Mouse (Mus musculus) spleen, adult 2 months (tissue): Measurements from ENCODE around the gene Myl10. TPM values are rescaled to one million over a fixed set of nuclear protein-coding genes. Genes with fewer than 3 reads are reported as not detected.

Source experiments
- DNase-seq, 2 experiments: peaks; one replicate each; pipeline versions ENCODE4 v3.0.0 to v3.0.0-alpha.2; 2012 to 2021; ENCODE audit warnings: low spot score in 2 of 2, low read depth in 1 of 2
- H3K27ac ChIP-seq: fragments of 200-500 bp; 2 replicates; pipeline ENCODE4 v1.5.1; 2012; ENCODE audit warnings: low read length, inconsistent platforms; ENCODE audit not compliant: insufficient read depth
- H3K27me3 ChIP-seq: fragments of 200-500 bp; 2 replicates; pipeline ENCODE4 v1.6.1; 2012; ENCODE audit warnings: mild to moderate bottlenecking, moderate library complexity, low read length, inconsistent platforms; ENCODE audit not compliant: control insufficient read depth, insufficient read depth
- H3K36me3 ChIP-seq: fragments of 200-500 bp; 2 replicates; pipeline ENCODE4 v1.6.1; 2012; ENCODE audit warnings: mild to moderate bottlenecking, low read length, inconsistent platforms; ENCODE audit not compliant: control insufficient read depth, insufficient read depth
- H3K4me1 ChIP-seq: fragments of 200-500 bp; 2 replicates; pipeline ENCODE4 v1.6.1; 2011; ENCODE audit warnings: inconsistent platforms; ENCODE audit not compliant: control insufficient read depth, insufficient read depth, insufficient read length
- H3K4me3 ChIP-seq: fragments of 200-500 bp; 2 replicates; pipeline ENCODE4 v1.5.1; 2011; ENCODE audit warnings: mild to moderate bottlenecking, inconsistent platforms; ENCODE audit not compliant: insufficient read depth, insufficient read length; ENCODE audit errors: extremely low read depth
- CTCF ChIP-seq: fragments of 200-500 bp; IDR thresholded peaks from 2 replicates; pipeline ENCODE4 v1.5.1; 2011; ENCODE audit warnings: mild to moderate bottlenecking, inconsistent platforms; ENCODE audit not compliant: insufficient read depth, insufficient read length, insufficient replicate concordance; ENCODE audit errors: extremely low read depth
- POLR2A ChIP-seq: fragments of 200-500 bp; IDR thresholded peaks from 2 replicates; pipeline ENCODE4 v1.6.1; 2011; ENCODE audit warnings: low read depth, low read length, inconsistent platforms
- WGBS: fragments of 180-500 bp; shearing (Covaris S2); methylation state at CpG from one replicate; pipeline ENCODE4 v1.1.7; 2018; 5-methylcytosine and 5-hydroxymethylcytosine counted together
- polyA plus RNA-seq: library from polyadenylated mRNA; depleted of rRNA; stranded (reverse); fragments of >200 nt; gene quantifications from 2 replicates; pipeline ENCODE4 v1.2.3, GENCODE M21; 2012; rRNA removed

The Myl10 gene
- polyA plus RNA-seq, 1 experiment = not detected

- H3K4me3 ChIP-seq = no peak overlapping the region
- no peaks in the 10 kb centered on the region for H3K27me3 ChIP-seq
- 75% methylated on average over 9 of the region's 9 CpGs for WGBS
- H3K36me3 ChIP-seq = no peaks in the 10 kb centered on the region
- no peak overlapping the region for H3K27ac ChIP-seq
- TF ChIP-seq POLR2A (no peak), CTCF (no peak)
- no peak for DNase-seq
- H3K4me1 ChIP-seq = no peaks in the 10 kb centered on the region
Measured at GRCm38 (mm10) chr5:136746596-136746995, 53.6 kb downstream of the Myl10 start.

Other genes with a start within 250 kb of the Myl10 start
- gene Cux1, start 125.7 kb upstream of the Myl10 start, polyA plus RNA-seq = 24.7 and 28.4 TPM in 2 replicates
- gene Col26a1, start 190.1 kb downstream of the Myl10 start, polyA plus RNA-seq = 0.87 and 0.98 TPM in 2 replicates
- gene Ift22, start 215.0 kb downstream of the Myl10 start, polyA plus RNA-seq = 6.3 and 8.3 TPM in 2 replicates